Mouse (Mus musculus): ENCODE measurements around the gene Cdca8. TPM values are rescaled to one million over a fixed set of nuclear protein-coding genes. Genes with fewer than 3 reads are reported as not detected.

Cdca8 gene
- polyA plus RNA-seq, 1 experiment = 99.2 TPM

- Histone ChIP-seq H3K4me1 (ENCODE audit: control insufficient read depth, insufficient read depth, low read length) (no peaks in the 10 kb centered on the region), H3K27ac (ENCODE audit: control insufficient read depth, insufficient read depth, low read depth, low read length, poor library complexity) (no peak overlapping the region), H3K4me3 (replicated peaks; ENCODE audit: control insufficient read depth, low read depth, low read length) (no peak overlapping the region)
- WGBS = 35% methylated on average over 5 of the region's 5 CpGs
- TF ChIP-seq CTCF (IDR thresholded peaks at IDR 0.05; ENCODE audit: control insufficient read depth, insufficient read depth, low read length) = no peak
- no peak for TF ChIP-seq POLR2A (IDR thresholded peaks at IDR 0.05; ENCODE audit: borderline replicate concordance, control insufficient read depth, low read depth, low read length)
Observed at GRCm38 (mm10) chr4:124978201-124978600, 39.1 kb upstream of the Cdca8 start.

DNA sequence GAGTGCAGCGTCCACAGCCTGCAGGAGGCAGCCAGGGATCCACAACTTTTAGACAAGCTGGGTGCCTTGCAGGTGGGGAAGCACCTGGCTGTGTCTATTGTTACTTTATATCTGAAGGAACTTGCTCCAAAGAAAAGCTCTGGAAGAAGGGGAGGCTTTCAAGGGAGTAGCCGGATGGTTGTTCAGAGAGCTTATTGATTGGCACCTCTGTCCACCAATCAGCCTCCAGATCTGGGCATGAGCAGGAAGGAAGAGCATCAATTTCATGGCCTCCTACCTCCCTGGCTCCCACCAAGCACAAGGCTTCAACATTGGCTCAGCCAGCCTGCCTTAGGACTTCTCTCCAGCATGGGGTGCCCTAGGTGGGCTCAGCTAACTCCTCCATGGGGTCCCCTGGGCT lies 34.2 kb upstream of the Cdca8 start:
- Histone ChIP-seq H3K27ac (ENCODE audit: control insufficient read depth, insufficient read depth, low read depth, low read length, poor library complexity) (no peak overlapping the region), H3K4me3 (replicated peaks; ENCODE audit: control insufficient read depth, low read depth, low read length) (no peak overlapping the region), H3K4me1 (ENCODE audit: control insufficient read depth, insufficient read depth, low read length) (no peaks in the 10 kb centered on the region)
- TF ChIP-seq POLR2A (IDR thresholded peaks at IDR 0.05; ENCODE audit: borderline replicate concordance, control insufficient read depth, low read depth, low read length) (no peak), CTCF (IDR thresholded peaks at IDR 0.05; ENCODE audit: control insufficient read depth, insufficient read depth, low read length) (no peak)
- WGBS = 70% methylated on average over 2 of the region's 2 CpGs

GRCm38 (mm10) chr4:124972316-124972715 lies 33.2 kb upstream of the Cdca8 start:
- WGBS = 72% methylated on average over 9 of the region's 9 CpGs
- H3K4me3 ChIP-seq (replicated peaks; ENCODE audit: control insufficient read depth, low read depth, low read length) = no peak overlapping the region
- no peak overlapping the region for H3K27ac ChIP-seq (ENCODE audit: control insufficient read depth, insufficient read depth, low read depth, low read length, poor library complexity)
- TF ChIP-seq POLR2A (IDR thresholded peaks at IDR 0.05; ENCODE audit: borderline replicate concordance, control insufficient read depth, low read depth, low read length) = no peak
- TF ChIP-seq CTCF (IDR thresholded peaks at IDR 0.05; ENCODE audit: control insufficient read depth, insufficient read depth, low read length) = no peak
- no peaks in the 10 kb centered on the region for H3K4me1 ChIP-seq (ENCODE audit: control insufficient read depth, insufficient read depth, low read length)

- no peak for TF ChIP-seq POLR2A (IDR thresholded peaks at IDR 0.05; ENCODE audit: borderline replicate concordance, control insufficient read depth, low read depth, low read length)
- no peak for TF ChIP-seq CTCF (IDR thresholded peaks at IDR 0.05; ENCODE audit: control insufficient read depth, insufficient read depth, low read length)
- Histone ChIP-seq H3K27ac (ENCODE audit: control insufficient read depth, insufficient read depth, low read depth, low read length, poor library complexity) (no peak overlapping the region), H3K4me1 (ENCODE audit: control insufficient read depth, insufficient read depth, low read length) (no peaks in the 10 kb centered on the region), H3K4me3 (replicated peaks; ENCODE audit: control insufficient read depth, low read depth, low read length) (no peak overlapping the region)
- WGBS = 72% methylated on average over 8 of the region's 8 CpGs
Observed at GRCm38 (mm10) chr4:124971094-124971493, 32.0 kb upstream of the Cdca8 start.

GRCm38 (mm10) chr4:124970677-124971076 lies 31.6 kb upstream of the Cdca8 start:
- TF ChIP-seq CTCF (IDR thresholded peaks at IDR 0.05; ENCODE audit: control insufficient read depth, insufficient read depth, low read length) = no peak
- no peak for TF ChIP-seq POLR2A (IDR thresholded peaks at IDR 0.05; ENCODE audit: borderline replicate concordance, control insufficient read depth, low read depth, low read length)
- Histone ChIP-seq H3K4me1 (ENCODE audit: control insufficient read depth, insufficient read depth, low read length) (no peaks in the 10 kb centered on the region), H3K27ac (ENCODE audit: control insufficient read depth, insufficient read depth, low read depth, low read length, poor library complexity) (no peak overlapping the region), H3K4me3 (replicated peaks; ENCODE audit: control insufficient read depth, low read depth, low read length) (no peak overlapping the region)
- 79% methylated on average over 5 of the region's 5 CpGs for WGBS

- TF ChIP-seq POLR2A (IDR thresholded peaks at IDR 0.05; ENCODE audit: borderline replicate concordance, control insufficient read depth, low read depth, low read length) (no peak), CTCF (IDR thresholded peaks at IDR 0.05; ENCODE audit: control insufficient read depth, insufficient read depth, low read length) (no peak)
- 77% methylated on average over 11 of the region's 11 CpGs for WGBS
- Histone ChIP-seq H3K4me1 (ENCODE audit: control insufficient read depth, insufficient read depth, low read length) (no peaks in the 10 kb centered on the region), H3K4me3 (replicated peaks; ENCODE audit: control insufficient read depth, low read depth, low read length) (no peak overlapping the region), H3K27ac (ENCODE audit: control insufficient read depth, insufficient read depth, low read depth, low read length, poor library complexity) (no peak overlapping the region)
Observed at GRCm38 (mm10) chr4:124970194-124970593, 31.1 kb upstream of the Cdca8 start.

DNA sequence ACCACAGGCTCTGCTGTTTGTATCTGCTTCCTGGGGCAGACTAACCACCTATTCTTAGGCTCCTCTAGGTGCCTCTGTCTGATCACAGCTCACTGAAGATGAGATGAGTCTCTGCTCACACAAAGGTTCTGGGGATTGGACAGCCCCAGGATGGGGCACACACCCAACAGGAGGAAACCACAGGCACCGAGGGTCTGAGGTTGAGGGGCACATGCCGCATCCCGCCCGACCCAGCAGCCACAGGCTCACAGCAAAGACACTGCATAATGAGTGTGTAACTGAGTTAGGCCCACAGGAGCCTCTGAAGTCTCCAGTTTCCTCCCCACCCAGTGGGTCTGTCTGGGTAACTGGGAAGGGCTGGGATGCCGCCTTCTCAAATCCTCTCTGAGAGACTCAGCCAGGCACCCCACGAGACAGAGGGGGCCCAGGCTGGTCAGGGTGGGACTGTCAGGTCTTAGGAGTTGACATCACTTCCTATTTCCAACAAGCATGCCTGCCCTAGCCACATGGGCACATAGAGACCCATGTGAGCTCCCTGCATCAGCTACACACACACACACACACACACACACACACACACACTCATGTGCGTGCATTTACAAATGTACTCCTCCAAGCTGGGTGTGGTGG lies 30.2 kb upstream of the Cdca8 start:
- Histone ChIP-seq H3K4me3 (replicated peaks; ENCODE audit: control insufficient read depth, low read depth, low read length) (no peak overlapping the region), H3K4me1 (ENCODE audit: control insufficient read depth, insufficient read depth, low read length) (no peaks in the 10 kb centered on the region), H3K27ac (ENCODE audit: control insufficient read depth, insufficient read depth, low read depth, low read length, poor library complexity) (no peak overlapping the region)
- 25% methylated on average over 7 of the region's 7 CpGs for WGBS
- no peak for TF ChIP-seq POLR2A (IDR thresholded peaks at IDR 0.05; ENCODE audit: borderline replicate concordance, control insufficient read depth, low read depth, low read length)
- TF ChIP-seq CTCF (IDR thresholded peaks at IDR 0.05; ENCODE audit: control insufficient read depth, insufficient read depth, low read length) = no peak

GRCm38 (mm10) chr4:124968711-124969110 lies 29.6 kb upstream of the Cdca8 start:
- Histone ChIP-seq H3K27ac (ENCODE audit: control insufficient read depth, insufficient read depth, low read depth, low read length, poor library complexity) (no peak overlapping the region), H3K4me1 (ENCODE audit: control insufficient read depth, insufficient read depth, low read length) (no peaks in the 10 kb centered on the region), H3K4me3 (replicated peaks; ENCODE audit: control insufficient read depth, low read depth, low read length) (no peak overlapping the region)
- TF ChIP-seq POLR2A (IDR thresholded peaks at IDR 0.05; ENCODE audit: borderline replicate concordance, control insufficient read depth, low read depth, low read length) (no peak), CTCF (IDR thresholded peaks at IDR 0.05; ENCODE audit: control insufficient read depth, insufficient read depth, low read length) (no peak)
- WGBS = 24% methylated on average over 6 of the region's 6 CpGs
